Mouse (Mus musculus): ENCODE measurements around the gene Matn3. TPM values are rescaled to one million over a fixed set of nuclear protein-coding genes. Genes with fewer than 3 reads are reported as not detected.

The Matn3 gene
- polyA plus RNA-seq, 1 experiment = not detected

- TF ChIP-seq POLR2A (IDR thresholded peaks at IDR 0.05; ENCODE audit: borderline replicate concordance, insufficient read depth, low read length) (no peak), CTCF (IDR thresholded peaks at IDR 0.05; ENCODE audit: borderline replicate concordance, insufficient read depth, low read depth, low read length) (no peak)
- no peak overlapping the region for H3K4me3 ChIP-seq (replicated peaks; ENCODE audit: insufficient read depth, low read depth, low read length)
Observed at GRCm38 (mm10) chr12:8961607-8962316, 14.0 kb downstream of the Matn3 start.

GRCm38 (mm10) chr12:8969828-8970227 is 22.1 kb downstream of the Matn3 start:
- no peak for TF ChIP-seq POLR2A (IDR thresholded peaks at IDR 0.05; ENCODE audit: borderline replicate concordance, insufficient read depth, low read length)
- TF ChIP-seq CTCF (IDR thresholded peaks at IDR 0.05; ENCODE audit: borderline replicate concordance, insufficient read depth, low read depth, low read length) = no peak
- no peak for DNase-seq
- Histone ChIP-seq H3K4me1 (ENCODE audit: control insufficient read depth, insufficient read depth, low read length) (no peaks in the 10 kb centered on the region), H3K27me3 (ENCODE audit: control insufficient read depth, insufficient read depth, low read length) (no peaks in the 10 kb centered on the region), H3K27ac (ENCODE audit: insufficient read depth, low read length) (no peak overlapping the region), H3K4me3 (replicated peaks; ENCODE audit: insufficient read depth, low read depth, low read length) (no peak overlapping the region)
- WGBS = 39% methylated on average over 9 of the region's 9 CpGs

More at GRCm38 (mm10) chr12:8961607-8962316, 14.0 kb downstream of the Matn3 start:
- DNase-seq = no peak
- 27% methylated on average over 9 of the region's 9 CpGs for WGBS
- no peaks in the 10 kb centered on the region for H3K4me1 ChIP-seq (ENCODE audit: control insufficient read depth, insufficient read depth, low read length)
- H3K27me3 ChIP-seq (ENCODE audit: control insufficient read depth, insufficient read depth, low read length) = no peaks in the 10 kb centered on the region
- H3K27ac ChIP-seq (ENCODE audit: insufficient read depth, low read length) = no peak overlapping the region

- under 1% methylated on average over 45 of the region's 45 CpGs for WGBS
- peak within 1 kb of the TSS; percentile 81 for H3K4me3 ChIP-seq (replicated peaks; ENCODE audit: insufficient read depth, low read depth, low read length)
Observed at GRCm38 (mm10) chr12:8973820-8974465, 26.2 kb downstream of the Matn3 start, which contains the start of gene Wdr35. Gene Wdr35, plus strand, starts transcription at chr12:8973892.

GRCm38 (mm10) chr12:8975076-8975475 is 27.3 kb downstream of the Matn3 start:
- DNase-seq = no peak
- WGBS = 93% methylated on average over 3 of the region's 3 CpGs

More at GRCm38 (mm10) chr12:8973820-8974465, 26.2 kb downstream of the Matn3 start, which contains the start of gene Wdr35:
- Histone ChIP-seq H3K4me1 (ENCODE audit: control insufficient read depth, insufficient read depth, low read length) (no peaks in the 10 kb centered on the region), H3K27ac (ENCODE audit: insufficient read depth, low read length) (peak within 1 kb of the TSS; percentile 5), H3K27me3 (ENCODE audit: control insufficient read depth, insufficient read depth, low read length) (no peaks in the 10 kb centered on the region)
- TF ChIP-seq POLR2A (IDR thresholded peaks at IDR 0.05; ENCODE audit: borderline replicate concordance, insufficient read depth, low read length) = peak; percentile 95
- TF ChIP-seq CTCF (IDR thresholded peaks at IDR 0.05; ENCODE audit: borderline replicate concordance, insufficient read depth, low read depth, low read length) = no peak
- peak; percentile 91 for DNase-seq

GRCm38 (mm10) chr12:8993231-8993630 is 45.5 kb downstream of the Matn3 start:
- Histone ChIP-seq H3K4me1 (ENCODE audit: control insufficient read depth, insufficient read depth, low read length) (no peaks in the 10 kb centered on the region), H3K4me3 (replicated peaks; ENCODE audit: insufficient read depth, low read depth, low read length) (no peak overlapping the region), H3K27ac (ENCODE audit: insufficient read depth, low read length) (no peak overlapping the region), H3K27me3 (ENCODE audit: control insufficient read depth, insufficient read depth, low read length) (no peaks in the 10 kb centered on the region)
- WGBS = 80% methylated on average over 7 of the region's 8 CpGs
- no peak for DNase-seq
- TF ChIP-seq POLR2A (IDR thresholded peaks at IDR 0.05; ENCODE audit: borderline replicate concordance, insufficient read depth, low read length) (no peak), CTCF (IDR thresholded peaks at IDR 0.05; ENCODE audit: borderline replicate concordance, insufficient read depth, low read depth, low read length) (no peak)

More at GRCm38 (mm10) chr12:8975076-8975475, 27.3 kb downstream of the Matn3 start:
- TF ChIP-seq CTCF (IDR thresholded peaks at IDR 0.05; ENCODE audit: borderline replicate concordance, insufficient read depth, low read depth, low read length) (no peak), POLR2A (IDR thresholded peaks at IDR 0.05; ENCODE audit: borderline replicate concordance, insufficient read depth, low read length) (no peak)
- no peak overlapping the region for H3K27ac ChIP-seq (ENCODE audit: insufficient read depth, low read length)
- no peak overlapping the region for H3K4me3 ChIP-seq (replicated peaks; ENCODE audit: insufficient read depth, low read depth, low read length)
- H3K4me1 ChIP-seq (ENCODE audit: control insufficient read depth, insufficient read depth, low read length) = no peaks in the 10 kb centered on the region
- no peaks in the 10 kb centered on the region for H3K27me3 ChIP-seq (ENCODE audit: control insufficient read depth, insufficient read depth, low read length)

- TF ChIP-seq POLR2A (IDR thresholded peaks at IDR 0.05; ENCODE audit: borderline replicate concordance, insufficient read depth, low read length) (no peak), CTCF (IDR thresholded peaks at IDR 0.05; ENCODE audit: borderline replicate concordance, insufficient read depth, low read depth, low read length) (no peak)
- whole genome bisulfite sequencing = 97% methylated on average over 4 of the region's 4 CpGs
- Histone ChIP-seq H3K4me1 (ENCODE audit: control insufficient read depth, insufficient read depth, low read length) (no peaks in the 10 kb centered on the region), H3K27me3 (ENCODE audit: control insufficient read depth, insufficient read depth, low read length) (no peaks in the 10 kb centered on the region), H3K4me3 (replicated peaks; ENCODE audit: insufficient read depth, low read depth, low read length) (no peak overlapping the region), H3K27ac (ENCODE audit: insufficient read depth, low read length) (no peak overlapping the region)
- DNase-seq = no peak
Observed at GRCm38 (mm10) chr12:8998318-8998717, 50.6 kb downstream of the Matn3 start.

- Histone ChIP-seq H3K4me1 (ENCODE audit: control insufficient read depth, insufficient read depth, low read length) (no peaks in the 10 kb centered on the region), H3K27me3 (ENCODE audit: control insufficient read depth, insufficient read depth, low read length) (no peaks in the 10 kb centered on the region), H3K27ac (ENCODE audit: insufficient read depth, low read length) (no peak overlapping the region), H3K4me3 (replicated peaks; ENCODE audit: insufficient read depth, low read depth, low read length) (no peak overlapping the region)
- DNase-seq = peak; percentile 55 to 70
- WGBS = 7% methylated on average over 5 of the region's 5 CpGs
- TF ChIP-seq CTCF (IDR thresholded peaks at IDR 0.05; ENCODE audit: borderline replicate concordance, insufficient read depth, low read depth, low read length) (peak; percentile 79), POLR2A (IDR thresholded peaks at IDR 0.05; ENCODE audit: borderline replicate concordance, insufficient read depth, low read length) (no peak)
Observed at GRCm38 (mm10) chr12:9002038-9002648, 54.4 kb downstream of the Matn3 start.

All from cerebellum, adult 2 months (tissue).